Mouse (Mus musculus) embryonic facial prominence, embryonic 15.5 days (tissue): ENCODE measurements around the gene Smarca4. TPM values are rescaled to one million over a fixed set of nuclear protein-coding genes. Genes with fewer than 3 reads are reported as not detected.

Experiments
- ATAC-seq: fragments of 200-750 bp; cut with Nextera tagmentation; 2 replicates; pipeline ENCODE4 v1.8.0; 2017; ENCODE audit warnings: low read depth, moderate TSS enrichment; ENCODE audit not compliant: insufficient number of reproducible peaks, low FRiP score, low TSS enrichment
- H3K27ac ChIP-seq: fragments of 300-500 bp; sonication (generic); replicated peaks from 2 replicates; pipeline ENCODE4 v1.5.1; 2015; ENCODE audit warnings: mild to moderate bottlenecking, inconsistent platforms
- H3K27me3 ChIP-seq: fragments of 300-500 bp; sonication (generic); 2 replicates; pipeline ENCODE4 v1.6.1; 2015; ENCODE audit warnings: inconsistent platforms
- H3K36me3 ChIP-seq: fragments of 300-500 bp; sonication (generic); 2 replicates; pipeline ENCODE4 v1.6.1; 2015; ENCODE audit warnings: mild to moderate bottlenecking, inconsistent platforms
- H3K4me1 ChIP-seq: fragments of 300-500 bp; sonication (generic); 2 replicates; pipeline ENCODE4 v1.6.1; 2015; ENCODE audit warnings: inconsistent platforms
- H3K4me2 ChIP-seq: fragments of 300-500 bp; sonication (generic); replicated peaks from 2 replicates; pipeline ENCODE4 v1.6.1; 2015; ENCODE audit warnings: mild to moderate bottlenecking, inconsistent platforms
- H3K4me3 ChIP-seq: fragments of 300-500 bp; sonication (generic); replicated peaks from 2 replicates; pipeline ENCODE4 v1.5.1; 2015; ENCODE audit warnings: mild to moderate bottlenecking, inconsistent platforms
- H3K9ac ChIP-seq: fragments of 300-500 bp; sonication (generic); 2 replicates; pipeline ENCODE4 v1.6.1; 2015; ENCODE audit warnings: inconsistent platforms
- H3K9me3 ChIP-seq: fragments of 300-500 bp; sonication (generic); replicated peaks from 2 replicates; pipeline ENCODE4 v1.6.1; 2016; ENCODE audit warnings: inconsistent platforms
- WGBS: fragments of 180-500 bp; shearing (Covaris S2); methylation state at CpG from one replicate; pipeline ENCODE4 v1.1.7; 2015; 5-methylcytosine and 5-hydroxymethylcytosine counted together
- polyA plus RNA-seq: library from polyadenylated mRNA; unstranded; fragments of >200 nt; fragmentation: Nextera tagmentation; extraction: Ambion mirVana; gene quantifications from 2 replicates; pipeline ENCODE4 v1.2.1, GENCODE M21; 2015

Smarca4 gene
- polyA plus RNA-seq, 1 experiment from 2014 or later: 78.5 TPM

DNA sequence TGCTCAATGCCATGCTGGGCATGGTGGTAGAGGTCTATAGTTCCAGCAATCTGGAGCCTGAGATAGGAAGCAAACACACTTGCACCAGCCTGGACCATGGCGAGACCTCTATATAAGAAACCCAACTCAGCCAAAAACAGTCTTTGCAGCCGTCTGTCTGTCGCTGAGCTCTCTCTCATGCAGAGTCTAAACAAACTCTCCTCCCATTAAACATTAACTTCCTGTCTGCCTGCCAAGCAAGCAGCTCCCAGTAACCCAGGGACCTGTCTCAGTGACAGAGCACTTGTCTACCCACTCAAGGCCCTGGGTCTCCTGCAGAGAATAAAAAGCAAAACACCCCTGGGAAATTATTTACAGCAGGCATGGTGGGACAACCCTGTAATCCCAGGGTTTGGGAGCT, 120.6 kb downstream of the Smarca4 start:
- Histone ChIP-seq H3K27ac (no peak overlapping the region), H3K4me2 (no peak overlapping the region), H3K4me3 (no peak overlapping the region), H3K36me3 (peaks cover 94% of the 10 kb centered on the region), H3K4me1 (no peaks in the 10 kb centered on the region), H3K9me3 (no peaks in the 10 kb centered on the region), H3K9ac (no peak overlapping the region), H3K27me3 (no peaks in the 10 kb centered on the region)
- no peak for ATAC-seq
- WGBS: 87% methylated on average over 3 of the region's 3 CpGs

DNA sequence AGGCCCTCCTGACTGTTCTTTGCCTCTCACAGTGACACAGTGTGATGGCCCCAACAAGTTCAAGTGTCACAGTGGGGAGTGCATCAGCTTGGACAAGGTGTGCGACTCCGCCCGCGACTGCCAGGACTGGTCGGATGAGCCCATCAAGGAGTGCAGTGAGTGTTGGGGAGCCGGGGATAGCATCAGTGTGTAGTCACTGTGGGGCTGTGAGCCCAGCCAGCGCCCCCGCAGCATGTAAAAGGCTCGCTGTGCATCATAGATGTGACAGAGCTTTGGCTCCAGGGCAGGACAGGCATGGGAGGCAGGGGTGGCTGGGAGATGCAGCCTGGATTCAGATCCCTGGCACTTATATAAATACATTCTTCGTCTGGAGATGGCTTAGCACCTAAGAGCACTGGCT, 121.2 kb downstream of the Smarca4 start:
- Histone ChIP-seq H3K4me3 (no peak overlapping the region), H3K4me2 (no peak overlapping the region), H3K27me3 (no peaks in the 10 kb centered on the region), H3K9me3 (no peaks in the 10 kb centered on the region), H3K27ac (no peak overlapping the region; the same call in 1 of the 2 replicates), H3K36me3 (peaks cover 94% of the 10 kb centered on the region), H3K4me1 (no peaks in the 10 kb centered on the region), H3K9ac (no peak overlapping the region)
- ATAC-seq: no peak
- 83% methylated on average over 10 of the region's 10 CpGs for WGBS

- H3K4me1 ChIP-seq: no peaks in the 10 kb centered on the region
- H3K27ac ChIP-seq: no peak overlapping the region
- no peak overlapping the region for H3K4me3 ChIP-seq
- no peaks in the 10 kb centered on the region for H3K27me3 ChIP-seq
- H3K4me2 ChIP-seq: no peak overlapping the region
- no peaks in the 10 kb centered on the region for H3K9me3 ChIP-seq
- WGBS: 85% methylated on average over 7 of the region's 7 CpGs
- H3K9ac ChIP-seq: no peak overlapping the region
- H3K36me3 ChIP-seq: peaks cover 89% of the 10 kb centered on the region
- no peak for ATAC-seq
These were observed 122.8 kb downstream of the Smarca4 start for GRCm38 (mm10) chr9:21738776-21739175.

- peaks cover 90% of the 10 kb centered on the region for H3K36me3 ChIP-seq
- 90% methylated on average over 14 of the region's 14 CpGs for WGBS
- ATAC-seq: no peak
These were observed 124.5 kb downstream of the Smarca4 start for GRCm38 (mm10) chr9:21740427-21740826.

DNA sequence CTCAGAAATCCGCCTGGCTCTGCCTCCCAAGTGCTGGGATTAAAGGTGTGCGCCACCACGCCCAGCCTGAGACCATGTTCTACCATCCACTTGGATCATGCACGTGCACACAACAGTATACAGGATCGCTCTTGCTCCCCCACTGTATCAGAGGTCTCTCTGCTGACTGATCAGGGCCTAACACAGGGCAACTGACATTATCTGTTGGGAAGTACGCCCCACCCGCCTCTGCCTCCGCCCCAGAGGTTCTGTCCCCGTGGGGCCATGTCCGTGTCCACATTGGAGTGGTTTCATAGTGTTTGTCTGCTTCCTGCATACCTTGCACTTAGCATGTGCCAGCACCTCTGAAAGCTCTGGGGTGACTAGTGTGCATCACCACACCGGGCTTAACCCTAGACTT, 125.5 kb downstream of the Smarca4 start:
- 93% methylated on average over 11 of the region's 11 CpGs for WGBS
- H3K9me3 ChIP-seq: no peaks in the 10 kb centered on the region
- no peak for ATAC-seq
- H3K36me3 ChIP-seq: peaks cover 91% of the 10 kb centered on the region
- H3K4me1 ChIP-seq: no peaks in the 10 kb centered on the region
- no peak overlapping the region for H3K27ac ChIP-seq
- H3K4me3 ChIP-seq: no peak overlapping the region
- H3K9ac ChIP-seq: no peak overlapping the region
- no peak overlapping the region for H3K4me2 ChIP-seq
- H3K27me3 ChIP-seq: no peaks in the 10 kb centered on the region

More at GRCm38 (mm10) chr9:21740427-21740826, 124.5 kb downstream of the Smarca4 start:
- Histone ChIP-seq H3K4me1 (no peaks in the 10 kb centered on the region), H3K27me3 (no peaks in the 10 kb centered on the region), H3K9me3 (no peaks in the 10 kb centered on the region), H3K4me3 (no peak overlapping the region), H3K9ac (no peak overlapping the region), H3K4me2 (no peak overlapping the region), H3K27ac (no peak overlapping the region)

GRCm38 (mm10) chr9:21747238-21747774, 131.3 kb downstream of the Smarca4 start:
- no peak for ATAC-seq
- no peak overlapping the region for H3K4me3 ChIP-seq

DNA sequence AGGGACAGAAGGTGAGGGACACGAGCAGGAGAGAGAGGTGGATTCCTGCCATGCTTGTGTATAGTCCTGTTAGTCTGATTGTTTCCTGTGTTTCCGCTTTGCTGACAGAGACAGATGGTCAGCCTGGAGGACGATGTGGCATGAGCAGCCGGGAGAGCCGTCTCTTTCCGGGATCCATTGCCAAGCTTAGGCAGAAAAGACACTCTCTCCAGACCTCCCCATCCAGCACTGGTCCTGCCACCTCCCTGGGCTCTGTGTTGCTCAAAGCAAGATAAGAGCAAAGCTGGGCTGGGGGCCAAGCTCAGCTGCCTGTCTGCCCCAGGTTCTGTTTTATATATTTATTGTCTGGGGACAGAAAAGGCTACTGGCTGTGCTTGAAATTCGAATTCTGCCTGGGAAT, 132.1 kb downstream of the Smarca4 start:
- Histone ChIP-seq H3K27ac (no peak overlapping the region; the same call in 1 of the 2 replicates), H3K4me3 (no peak overlapping the region), H3K4me2 (no peak overlapping the region), H3K27me3 (no peaks in the 10 kb centered on the region), H3K9me3 (no peaks in the 10 kb centered on the region), H3K36me3 (peaks cover 63% of the 10 kb centered on the region), H3K4me1 (peaks cover 14% of the 10 kb centered on the region), H3K9ac (no peak overlapping the region)
- no peak for ATAC-seq
- 68% methylated on average over 7 of the region's 7 CpGs for WGBS

More at GRCm38 (mm10) chr9:21747238-21747774, 131.3 kb downstream of the Smarca4 start:
- no peaks in the 10 kb centered on the region for H3K9me3 ChIP-seq
- H3K4me1 ChIP-seq: peaks cover 7% of the 10 kb centered on the region
- H3K36me3 ChIP-seq: peaks cover 70% of the 10 kb centered on the region
- 84% methylated on average over 3 of the region's 3 CpGs for WGBS
- H3K27ac ChIP-seq: no peak overlapping the region
- no peak overlapping the region for H3K4me2 ChIP-seq
- no peak overlapping the region for H3K9ac ChIP-seq
- H3K27me3 ChIP-seq: no peaks in the 10 kb centered on the region

DNA sequence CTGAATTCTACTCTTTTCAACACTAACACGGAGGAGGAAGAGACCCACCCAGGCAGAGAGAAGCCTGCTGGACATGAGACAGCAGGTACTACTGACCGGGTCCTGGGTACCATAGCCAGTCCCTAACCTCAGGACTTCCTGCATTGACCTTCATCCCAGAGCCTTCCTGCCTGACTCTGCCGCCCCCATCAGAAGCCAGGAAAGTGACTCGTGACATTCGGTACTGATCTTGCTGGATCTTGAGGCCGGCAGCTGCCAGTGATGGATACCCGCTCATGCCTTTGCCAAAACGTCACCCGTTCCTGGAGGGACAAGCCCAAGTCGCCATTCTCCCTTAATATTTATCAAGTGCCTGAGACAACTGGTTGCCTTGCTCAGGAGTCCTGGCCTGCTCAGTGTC, 132.5 kb downstream of the Smarca4 start:
- ATAC-seq: no peak
- no peak overlapping the region for H3K9ac ChIP-seq
- H3K36me3 ChIP-seq: peaks cover 63% of the 10 kb centered on the region
- no peaks in the 10 kb centered on the region for H3K9me3 ChIP-seq
- H3K4me3 ChIP-seq: no peak overlapping the region
- H3K27ac ChIP-seq: no peak overlapping the region
- peaks cover 16% of the 10 kb centered on the region for H3K4me1 ChIP-seq
- no peak overlapping the region for H3K4me2 ChIP-seq
- WGBS: 86% methylated on average over 10 of the region's 10 CpGs
- no peaks in the 10 kb centered on the region for H3K27me3 ChIP-seq

DNA sequence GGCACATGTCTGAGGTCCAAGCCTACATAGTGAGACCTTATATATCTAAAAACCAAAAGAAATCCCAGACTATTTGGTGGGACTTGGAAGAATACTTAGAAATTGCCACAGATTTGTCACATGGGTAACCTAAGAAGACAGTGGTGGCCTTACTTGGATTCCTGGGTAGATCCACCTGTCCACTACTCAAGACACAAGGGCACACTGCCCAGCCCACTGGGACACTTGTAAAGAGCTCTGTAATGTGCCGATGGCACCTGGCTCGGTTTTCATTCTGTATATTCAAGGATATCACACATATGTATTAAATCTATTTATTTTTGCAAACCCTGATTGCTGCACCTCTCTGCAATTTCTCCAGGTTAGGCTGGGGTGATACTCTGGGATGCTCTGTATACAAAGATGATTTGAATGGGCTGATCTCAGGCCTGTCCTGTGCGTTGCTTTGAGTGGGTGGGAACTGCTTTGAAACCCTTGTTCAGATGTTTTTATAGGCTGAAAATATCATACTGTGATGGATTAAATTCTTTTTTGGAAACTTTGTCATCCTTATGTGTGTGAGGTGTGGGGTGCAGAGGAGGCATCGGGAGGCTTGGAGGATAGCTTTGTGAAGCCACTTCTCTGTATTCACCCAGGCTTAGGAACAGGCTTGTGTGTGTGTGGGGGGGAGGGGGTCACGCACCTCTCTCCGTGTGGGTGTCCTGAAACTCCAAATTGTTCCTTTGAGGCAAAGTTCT, 133.6 kb downstream of the Smarca4 start:
- Histone ChIP-seq H3K4me2 (no peak overlapping the region), H3K4me1 (peaks cover 27% of the 10 kb centered on the region), H3K27me3 (no peaks in the 10 kb centered on the region), H3K4me3 (no peak overlapping the region), H3K9ac (no peak overlapping the region), H3K36me3 (peaks cover 53% of the 10 kb centered on the region), H3K27ac (no peak overlapping the region), H3K9me3 (no peaks in the 10 kb centered on the region)
- WGBS: 84% methylated on average over 6 of the region's 6 CpGs
- ATAC-seq: no peak

- H3K27ac ChIP-seq: 0 out of 2 replicates have a peak overlapping the region, but pooled peaks have one; percentile 29
- H3K4me3 ChIP-seq: no peak overlapping the region
- no peaks in the 10 kb centered on the region for H3K9me3 ChIP-seq
- 68% methylated on average over 3 of the region's 3 CpGs for WGBS
- H3K4me1 ChIP-seq: peaks cover 29% of the 10 kb centered on the region
- H3K27me3 ChIP-seq: no peaks in the 10 kb centered on the region
- peaks cover 44% of the 10 kb centered on the region for H3K36me3 ChIP-seq
- no peak for ATAC-seq
- H3K4me2 ChIP-seq: no peak overlapping the region
- H3K9ac ChIP-seq: no peak overlapping the region
These were observed 134.4 kb downstream of the Smarca4 start for GRCm38 (mm10) chr9:21750370-21750769.

DNA sequence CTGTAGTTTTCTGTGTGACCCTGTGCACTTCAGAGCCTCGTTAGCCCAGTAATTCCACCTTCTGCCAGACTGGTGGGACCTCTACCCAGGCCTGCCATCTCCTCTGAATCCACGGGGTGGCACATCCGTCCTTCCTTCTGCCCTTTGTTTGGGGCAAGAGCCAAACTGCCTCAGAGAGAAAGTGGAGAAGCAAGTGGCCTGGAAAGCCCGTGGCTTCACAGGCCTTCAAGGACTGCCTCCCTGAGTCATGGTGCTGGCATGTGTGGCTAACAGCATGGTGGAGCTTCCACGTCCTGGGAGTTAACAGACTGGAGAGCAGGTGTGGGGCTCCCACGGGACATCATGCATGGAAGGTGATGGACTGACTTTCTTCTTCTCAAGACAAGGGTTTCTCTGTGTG, 135.4 kb downstream of the Smarca4 start:
- Histone ChIP-seq H3K36me3 (peaks cover 40% of the 10 kb centered on the region), H3K4me1 (peaks cover 29% of the 10 kb centered on the region), H3K9ac (no peak overlapping the region), H3K27me3 (no peaks in the 10 kb centered on the region), H3K9me3 (no peaks in the 10 kb centered on the region), H3K27ac (no peak overlapping the region), H3K4me2 (no peak overlapping the region), H3K4me3 (no peak overlapping the region)
- WGBS: 61% methylated on average over 6 of the region's 6 CpGs
- no peak for ATAC-seq
